In the genomic region with DNA sequence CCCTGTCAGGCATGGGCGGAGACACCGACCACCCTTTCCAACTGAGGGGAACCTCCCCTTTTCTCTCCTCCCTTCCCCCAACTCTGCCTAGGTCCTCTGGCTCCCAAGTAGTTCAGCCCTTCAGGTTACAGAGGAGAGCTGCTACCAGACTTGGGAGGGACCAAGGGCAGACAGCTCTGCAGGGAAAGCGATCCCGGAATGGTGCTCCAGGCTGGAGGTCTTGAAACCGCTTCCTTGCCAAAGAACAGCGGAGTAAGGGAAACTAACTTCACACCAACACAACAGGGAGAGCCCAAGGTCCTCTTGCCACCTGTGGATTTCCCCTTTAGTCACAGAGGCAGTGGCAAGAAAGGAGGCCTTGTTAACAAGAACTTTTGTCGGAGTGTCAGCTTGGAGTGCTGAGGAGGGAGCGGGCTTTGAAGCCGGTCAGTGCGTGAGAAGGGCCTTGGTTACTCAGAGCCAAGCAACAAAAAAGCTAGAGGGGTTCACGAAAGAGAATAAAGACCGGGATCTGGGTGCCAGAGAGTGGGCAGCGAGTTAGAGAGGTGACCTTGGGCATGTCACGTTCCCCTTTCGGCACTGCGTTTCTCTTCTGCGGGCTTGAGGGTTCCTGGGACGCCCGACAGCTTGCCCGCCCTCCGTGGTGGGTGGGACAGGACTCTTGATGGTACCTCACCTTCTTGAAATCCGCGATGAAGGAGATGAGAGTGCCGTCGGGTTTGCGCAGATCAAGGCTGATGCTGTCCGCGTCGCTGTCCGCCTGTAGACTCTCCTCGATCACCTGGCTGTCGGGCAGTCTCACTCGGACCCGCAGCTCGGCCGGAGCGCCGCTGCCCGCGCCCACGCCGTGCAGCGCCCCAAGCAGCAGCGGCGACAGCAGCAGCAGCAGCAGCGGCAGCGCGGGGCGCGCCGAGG, we compare ENCODE assay signal across 8 mouse cellular contexts. TPM values are rescaled to one million over a fixed set of nuclear protein-coding genes. Genes with fewer than 3 reads are reported as not detected.
DNase-seq lines count a peak whose midpoint lies in the region; ATAC-seq and TF ChIP-seq lines count a peak whose summit lies in the region.

No protein-coding gene starts in this region.

- ATAC-seq in forebrain, embryonic 15.5 days (replicated peaks), result 0 out of 2 replicates have a peak, but pooled peaks have one; percentile 20
- no peak; the same call in 1 of the 2 replicates for ATAC-seq in limb, embryonic 13.5 days (ENCODE audit: low FRiP score, low read depth)
- no peak for ATAC-seq in neural tube, embryonic 14.5 days (ENCODE audit: low read depth)
- no peak for ATAC-seq in activated CD4-positive, CD25-positive, alpha-beta regulatory T cell, adult 4 months

- peaks cover 0 to 67% of the 10 kb centered on the region in 2 experiments; a peak in 3 of 4 replicates for H3K36me3 ChIP-seq in MEL (ENCODE audit: control insufficient read depth in 1 of 2, insufficient read depth in 2 of 2, low read length in 2 of 2)
- H3K36me3 ChIP-seq in forebrain, embryonic 15.5 days, result no peaks in the 10 kb centered on the region
- peaks cover 28% of the 10 kb centered on the region for H3K36me3 ChIP-seq in limb, embryonic 13.5 days
- no peaks in the 10 kb centered on the region for H3K36me3 ChIP-seq in neural tube, embryonic 14.5 days (ENCODE audit: control insufficient read depth, insufficient read depth, low read length)

- intact Hi-C loops in left cerebral cortex, postnatal 14 days (cut with DNase I), result no loop called here

- no peak for TF ChIP-seq EP300 in MEL (IDR thresholded peaks at IDR 0.05; ENCODE audit: low read depth in 1 of 2, low read length in 2 of 2)

- no peaks in the 10 kb centered on the region for H3K27me3 ChIP-seq in MEL (ENCODE audit: control insufficient read depth in 1 of 2, insufficient read depth in 2 of 2, low read length in 2 of 2)
- peaks cover 25% of the 10 kb centered on the region for H3K27me3 ChIP-seq in forebrain, embryonic 15.5 days
- no peaks in the 10 kb centered on the region for H3K27me3 ChIP-seq in limb, embryonic 13.5 days
- peaks cover 17% of the 10 kb centered on the region for H3K27me3 ChIP-seq in neural tube, embryonic 14.5 days (ENCODE audit: control insufficient read depth, insufficient read depth, low read length)

- WGBS in forebrain, embryonic 15.5 days, result 2% methylated on average over 50 of the region's 51 CpGs
- WGBS in limb, embryonic 13.5 days, result 1% methylated on average over 47 of the region's 51 CpGs
- WGBS in neural tube, embryonic 14.5 days, result under 1% methylated on average over 45 of the region's 51 CpGs

- TF ChIP-seq CTCF in MEL (IDR thresholded peaks at IDR 0.05 in 2 of 3, conservative IDR thresholded peaks at IDR 0.05 in 1 of 3; ENCODE audit: control insufficient read depth in 1 of 3, insufficient read depth in 1 of 3, low read depth in 2 of 3, low read length in 3 of 3, poor library complexity in 1 of 3, severe bottlenecking in 1 of 3), result no peak

- peak overlapping the region; percentile 74 to 95 for H3K4me3 ChIP-seq in MEL (ENCODE audit: control insufficient read depth in 1 of 2, insufficient read depth in 1 of 2, low read depth in 2 of 2, low read length in 2 of 2)
- peak overlapping the region; percentile 54 for H3K4me3 ChIP-seq in forebrain, embryonic 15.5 days
- peak overlapping the region; percentile 99 for H3K4me3 ChIP-seq in limb, embryonic 13.5 days
- H3K4me3 ChIP-seq in neural tube, embryonic 14.5 days (ENCODE audit: low read depth, low read length), result peak overlapping the region; percentile 50

- H3K79me2 ChIP-seq in MEL (ENCODE audit: control insufficient read depth, insufficient read depth, low read length, poor library complexity), result peaks cover 34% of the 10 kb centered on the region

- peak overlapping the region; percentile 88 for H3K4me2 ChIP-seq in forebrain, embryonic 15.5 days (replicated peaks)
- peak overlapping the region; percentile 91 for H3K4me2 ChIP-seq in limb, embryonic 13.5 days (replicated peaks)
- peak overlapping the region; percentile 66 for H3K4me2 ChIP-seq in neural tube, embryonic 14.5 days (ENCODE audit: low read depth, low read length)

- no peak for TF ChIP-seq RAD21 in MEL (IDR thresholded peaks at IDR 0.05; ENCODE audit: low read depth, low read length)

- H3K9me3 ChIP-seq in MEL (replicated peaks; ENCODE audit: insufficient read depth, low read length), result no peaks in the 10 kb centered on the region
- H3K9me3 ChIP-seq in forebrain, embryonic 15.5 days, result no peaks in the 10 kb centered on the region
- no peaks in the 10 kb centered on the region for H3K9me3 ChIP-seq in limb, embryonic 13.5 days
- H3K9me3 ChIP-seq in neural tube, embryonic 14.5 days (ENCODE audit: control insufficient read depth, low read length), result no peaks in the 10 kb centered on the region

- DNase-seq in adrenal gland, adult (ENCODE audit: inconsistent age in 2 of 2, low spot score in 1 of 2), result peak; percentile 59 to 74
- DNase-seq in adrenal gland, postnatal 25 days, result no peak
- DNase-seq in MEL (ENCODE audit: low read depth, low spot score), result peak; percentile 61
- DNase-seq in left cerebral cortex, postnatal 14 days (ENCODE audit: low spot score in 2 of 2), result no peak

- peak overlapping the region; percentile 87 for H3K9ac ChIP-seq in MEL (ENCODE audit: control insufficient read depth, low read depth, low read length, poor library complexity, severe bottlenecking)
- H3K9ac ChIP-seq in forebrain, embryonic 15.5 days (replicated peaks), result peak overlapping the region; percentile 49
- H3K9ac ChIP-seq in limb, embryonic 13.5 days, result peak overlapping the region; percentile 96
- peak overlapping the region; percentile 37 for H3K9ac ChIP-seq in neural tube, embryonic 14.5 days (replicated peaks; ENCODE audit: low read depth, low read length)

- peak in 1 of 2 experiments; percentile 35; a peak in 2 of 4 replicates for TF ChIP-seq POLR2A in MEL (IDR thresholded peaks at IDR 0.05; ENCODE audit: control insufficient read depth in 1 of 2, insufficient read depth in 1 of 2, low read depth in 1 of 2, low read length in 2 of 2, poor library complexity in 1 of 2)

- H3K27ac ChIP-seq in MEL (ENCODE audit: control insufficient read depth, low read depth, low read length), result peak overlapping the region; percentile 99
- H3K27ac ChIP-seq in forebrain, embryonic 15.5 days (replicated peaks), result no peak overlapping the region
- H3K27ac ChIP-seq in limb, embryonic 13.5 days, result peak overlapping the region; percentile 97
- no peak overlapping the region for H3K27ac ChIP-seq in neural tube, embryonic 14.5 days (ENCODE audit: low read depth, low read length)

- H3K4me1 ChIP-seq in MEL (ENCODE audit: control insufficient read depth in 1 of 2, insufficient read depth in 2 of 2, low read length in 2 of 2), result peaks cover 23 to 66% of the 10 kb centered on the region in 2 experiments
- peaks cover 19% of the 10 kb centered on the region for H3K4me1 ChIP-seq in forebrain, embryonic 15.5 days
- H3K4me1 ChIP-seq in limb, embryonic 13.5 days, result peaks cover 67% of the 10 kb centered on the region
- peaks cover 4% of the 10 kb centered on the region; the same call in 1 of the 2 replicates for H3K4me1 ChIP-seq in neural tube, embryonic 14.5 days (ENCODE audit: control insufficient read depth, insufficient read depth, low read length)

TF ChIP-seq in MEL, 35 proteins besides CTCF, POLR2A, EP300 and RAD21:
- TF ChIP-seq MXI1 (IDR thresholded peaks at IDR 0.05; ENCODE audit: low read depth, low read length) (peak; percentile 33; the same call in 1 of the 2 replicates), ZC3H11A (IDR thresholded peaks at IDR 0.05; ENCODE audit: low read depth, low read length) (no peak), MYC (IDR thresholded peaks at IDR 0.05; ENCODE audit: low read depth, low read length) (0 out of 2 replicates have a peak, but pooled peaks have one; percentile 2), SIN3A (IDR thresholded peaks at IDR 0.05; ENCODE audit: low read length) (peak; percentile 5), TAL1 (IDR thresholded peaks at IDR 0.05; ENCODE audit: low read length) (no peak), POLR2AphosphoS5 (IDR thresholded peaks at IDR 0.05; ENCODE audit: borderline replicate concordance, low read depth, low read length) (no peak), CHD1 (IDR thresholded peaks at IDR 0.05; ENCODE audit: low read depth, low read length) (peak; percentile 61; the same call in 1 of the 2 replicates), TCF12 (IDR thresholded peaks at IDR 0.05; ENCODE audit: low read depth, low read length) (no peak), MAZ (IDR thresholded peaks at IDR 0.05; ENCODE audit: low read depth, low read length) (0 out of 2 replicates have a peak, but pooled peaks have one; percentile 33), ELF1 (IDR thresholded peaks at IDR 0.05; ENCODE audit: low read depth, low read length) (0 out of 2 replicates have a peak, but pooled peaks have one; percentile 9)

RNA-seq across cellular contexts. Expression of a gene that starts 0.8 kb away (rescaled TPM):
- 7.7 and 16.8 TPM in 2 replicates for total RNA-seq in adrenal gland, postnatal 25 days (2021)
- 57.6 and 64.2 TPM in 2 replicates for total RNA-seq in MEL (2012; rRNA removed)
- polyA plus RNA-seq in MEL (2012; ENCODE audit: insufficient read depth in 1 of 2, insufficient read length in 2 of 2, low read depth in 1 of 2, low replicate concordance in 2 of 2, missing spikeins in 1 of 2), result 100 to 1,000 TPM in 1 of 2 experiments, not detected in 1; 137 TPM
- 6.6 and 6.9 TPM in 2 replicates for polyA plus RNA-seq in forebrain, embryonic 15.5 days (2015; fragmentation: Nextera tagmentation; extraction: Ambion mirVana)
- 103 and 106 TPM in 2 replicates for polyA plus RNA-seq in limb, embryonic 13.5 days (2015; fragmentation: Nextera tagmentation; extraction: Ambion mirVana)
- 2.3 and 9.3 TPM in 2 replicates for polyA plus RNA-seq in neural tube, embryonic 14.5 days (2014; fragmentation: Nextera tagmentation; extraction: Ambion mirVana)
- 10 to 100 TPM; 13.6 to 14.2 TPM for total RNA-seq in left cerebral cortex, postnatal 14 days (2021)
- polyA plus RNA-seq in activated CD4-positive, CD25-positive, alpha-beta regulatory T cell, adult 4 months (2017; shearing (Covaris generic)), result under 1 TPM; 0.69 to 0.98 TPM

RNA-seq across cellular contexts. Expression of a gene that starts 28.7 kb away (rescaled TPM):
- total RNA-seq in adrenal gland, postnatal 25 days (2021), result not detected in 2 replicates
- total RNA-seq in MEL (2012; rRNA removed), result not detected in 2 replicates
- polyA plus RNA-seq in MEL (2012; ENCODE audit: insufficient read depth in 1 of 2, insufficient read length in 2 of 2, low read depth in 1 of 2, low replicate concordance in 2 of 2, missing spikeins in 1 of 2), result not detected
- not detected in 2 replicates for polyA plus RNA-seq in forebrain, embryonic 15.5 days (2015; fragmentation: Nextera tagmentation; extraction: Ambion mirVana)
- polyA plus RNA-seq in limb, embryonic 13.5 days (2015; fragmentation: Nextera tagmentation; extraction: Ambion mirVana), result 0.74 and 1.1 TPM in 2 replicates
- not detected in 2 replicates for polyA plus RNA-seq in neural tube, embryonic 14.5 days (2014; fragmentation: Nextera tagmentation; extraction: Ambion mirVana)
- total RNA-seq in left cerebral cortex, postnatal 14 days (2021), result not detected
- not detected for polyA plus RNA-seq in activated CD4-positive, CD25-positive, alpha-beta regulatory T cell, adult 4 months (2017; shearing (Covaris generic))

Comparison
In these comparisons a context has a peak if more than half of its experiments do, and no peak if none do; other contexts are left out.
1. DNase-seq: peak in adrenal gland, adult (2 of 2) and MEL (single experiment); none in adrenal gland, postnatal 25 days (single experiment) and left cerebral cortex, postnatal 14 days (0 of 2).
2. H3K27ac ChIP-seq: peak in MEL (single experiment) and limb, embryonic 13.5 days (single experiment); none in forebrain, embryonic 15.5 days (single experiment) and neural tube, embryonic 14.5 days (single experiment).
3. H3K9ac ChIP-seq: peak in every context shown above with its lines; median percentile 96 in limb, embryonic 13.5 days; 87 in MEL; 49 in forebrain, embryonic 15.5 days; 37 in neural tube, embryonic 14.5 days.
4. Peak in every context shown above with its lines, with median percentiles within 50 percentile points of each other: H3K4me3 ChIP-seq and H3K4me2 ChIP-seq.